Mouse (Mus musculus) heart, embryonic 14.5 days (tissue): ENCODE data around the gene Nsmce3. TPM values are rescaled to one million over a fixed set of nuclear protein-coding genes. Genes with fewer than 3 reads are reported as not detected.

ENCODE experiments used
- ATAC-seq: fragments of 200-750 bp; cut with Nextera tagmentation; 2 replicates; pipeline ENCODE4 v1.8.0; 2017; ENCODE audit warnings: low read depth, moderate TSS enrichment; ENCODE audit not compliant: insufficient number of reproducible peaks, insufficient read depth, low FRiP score
- H3K27ac ChIP-seq, 2 experiments: fragments of 200-500 bp in 1 of 2; fragments of 300-500 bp in 1 of 2; sonication (generic) in 1 of 2; replicated peaks in 1 of 2; 2 replicates each; pipeline ENCODE4 v1.5.1; 2012 to 2014; ENCODE audit warnings: low read depth in 2 of 2, low read length in 2 of 2, control low read depth in 1 of 2, mild to moderate bottlenecking in 1 of 2, mixed read lengths in 1 of 2; ENCODE audit not compliant: control insufficient read depth in 1 of 2, insufficient read depth in 1 of 2
- H3K27me3 ChIP-seq: fragments of 300-500 bp; sonication (generic); 2 replicates; pipeline ENCODE4 v1.6.1; 2014; ENCODE audit warnings: mild to moderate bottlenecking, low read length, control low read depth; ENCODE audit not compliant: control insufficient read depth, insufficient read depth
- H3K36me3 ChIP-seq: fragments of 300-500 bp; sonication (generic); 2 replicates; pipeline ENCODE4 v1.6.1; 2014; ENCODE audit warnings: mild to moderate bottlenecking, control low read depth, low read length, mixed read lengths; ENCODE audit not compliant: control insufficient read depth, insufficient read depth
- H3K4me1 ChIP-seq, 2 experiments: fragments of 200-500 bp in 1 of 2; fragments of 300-500 bp in 1 of 2; sonication (generic) in 1 of 2; 2 replicates each; pipeline ENCODE4 v1.6.1; 2012 to 2014; ENCODE audit warnings: low read length in 2 of 2, control low read depth in 1 of 2, mixed read lengths in 1 of 2; ENCODE audit not compliant: control insufficient read depth in 2 of 2, insufficient read depth in 2 of 2
- H3K4me2 ChIP-seq: fragments of 300-500 bp; sonication (generic); 2 replicates; pipeline ENCODE4 v1.6.1; 2014; ENCODE audit warnings: mild to moderate bottlenecking, low read length
- H3K4me3 ChIP-seq, 2 experiments: fragments of 200-500 bp in 1 of 2; fragments of 300-500 bp in 1 of 2; sonication (generic) in 1 of 2; 2 replicates each; pipeline ENCODE4 v1.5.1; 2012 to 2014; ENCODE audit warnings: low read length in 2 of 2, mild to moderate bottlenecking in 2 of 2, control low read depth in 1 of 2, low read depth in 1 of 2, moderate library complexity in 1 of 2; ENCODE audit not compliant: control insufficient read depth in 1 of 2, insufficient read depth in 1 of 2
- H3K9ac ChIP-seq: fragments of 300-500 bp; sonication (generic); 2 replicates; pipeline ENCODE4 v1.6.1; 2014; ENCODE audit warnings: mild to moderate bottlenecking, low read length
- H3K9me3 ChIP-seq: fragments of 300-500 bp; sonication (generic); 2 replicates; pipeline ENCODE4 v1.6.1; 2016; ENCODE audit warnings: low read length, control low read depth; ENCODE audit not compliant: control insufficient read depth
- WGBS: fragments of 180-500 bp; shearing (Covaris S2); extraction: QIAGEN DNeasy Blood & Tissue Kit; methylation state at CpG from one replicate; pipeline ENCODE4 v1.1.7; 2014; 5-methylcytosine and 5-hydroxymethylcytosine counted together
- polyA plus RNA-seq: library from polyadenylated mRNA; unstranded; fragments of >200 nt; fragmentation: Nextera tagmentation; extraction: Ambion mirVana; gene quantifications from 2 replicates; pipeline ENCODE4 v1.2.1, GENCODE M21; 2014

Gene Nsmce3
- polyA plus RNA-seq, 1 experiment from 2014 or later = 9.6 TPM

DNA sequence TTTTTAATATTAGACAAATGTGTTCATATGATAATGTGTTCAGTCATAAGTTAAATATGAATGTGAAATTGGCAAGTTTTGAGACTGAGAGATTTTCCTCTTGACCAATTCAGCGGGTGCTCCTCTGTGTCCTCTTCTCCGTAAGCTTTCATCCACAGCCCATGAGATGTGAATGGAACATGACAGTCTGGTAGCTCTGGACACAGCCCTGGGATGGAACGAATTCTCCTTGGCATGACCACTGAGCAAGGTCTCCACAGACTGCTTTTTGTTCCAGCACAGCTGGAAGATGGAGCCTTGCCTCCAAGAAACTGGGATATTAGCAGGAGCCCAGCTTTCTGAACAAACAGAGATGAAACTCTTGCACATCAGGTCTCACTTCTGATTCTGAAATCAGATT lies 9.8 kb downstream of the Nsmce3 start:
- H3K36me3 ChIP-seq = no peaks in the 10 kb centered on the region
- H3K9ac ChIP-seq = no peak overlapping the region
- no peak for ATAC-seq
- H3K4me3 ChIP-seq = no peak overlapping the region
- no peaks in the 10 kb centered on the region for H3K4me1 ChIP-seq
- H3K9me3 ChIP-seq = no peaks in the 10 kb centered on the region
- H3K27me3 ChIP-seq = no peaks in the 10 kb centered on the region
- H3K27ac ChIP-seq = no peak overlapping the region
- no peak overlapping the region for H3K4me2 ChIP-seq
- 78% methylated on average over 3 of the region's 3 CpGs for WGBS

DNA sequence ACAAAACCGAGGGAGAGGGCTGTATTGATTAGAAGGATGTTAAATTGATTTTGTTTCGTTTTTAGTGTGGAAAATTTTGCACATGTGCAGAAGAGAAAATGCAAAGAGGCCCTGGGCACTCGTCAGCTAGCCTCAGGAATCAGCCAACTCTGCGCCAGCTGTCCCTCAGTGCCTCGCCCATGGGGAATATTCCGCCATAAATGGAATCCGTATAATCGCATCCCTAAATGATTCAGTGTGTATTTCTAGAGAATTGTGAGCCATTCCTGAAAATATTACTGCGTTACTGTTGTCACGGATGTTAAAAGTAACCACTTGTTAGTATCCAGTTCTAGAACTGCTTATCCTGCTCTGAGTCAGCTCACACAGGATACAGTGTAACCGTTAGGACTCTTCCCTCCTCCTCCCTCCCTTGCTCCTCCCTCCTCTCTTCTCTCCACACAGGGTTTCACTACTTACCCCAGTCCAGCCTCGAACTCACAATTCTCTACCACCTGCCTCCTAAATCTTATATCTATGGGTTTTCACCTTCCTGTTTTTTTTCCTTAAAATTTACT lies 16.2 kb downstream of the Nsmce3 start:
- no peaks in the 10 kb centered on the region for H3K27me3 ChIP-seq
- no peak overlapping the region for H3K9ac ChIP-seq
- H3K9me3 ChIP-seq = no peaks in the 10 kb centered on the region
- no peak overlapping the region for H3K27ac ChIP-seq
- no peak for ATAC-seq
- H3K4me1 ChIP-seq = no peaks in the 10 kb centered on the region
- no peak overlapping the region for H3K4me3 ChIP-seq
- no peaks in the 10 kb centered on the region for H3K36me3 ChIP-seq
- 69% methylated on average over 12 of the region's 12 CpGs for WGBS
- H3K4me2 ChIP-seq = no peak overlapping the region

DNA sequence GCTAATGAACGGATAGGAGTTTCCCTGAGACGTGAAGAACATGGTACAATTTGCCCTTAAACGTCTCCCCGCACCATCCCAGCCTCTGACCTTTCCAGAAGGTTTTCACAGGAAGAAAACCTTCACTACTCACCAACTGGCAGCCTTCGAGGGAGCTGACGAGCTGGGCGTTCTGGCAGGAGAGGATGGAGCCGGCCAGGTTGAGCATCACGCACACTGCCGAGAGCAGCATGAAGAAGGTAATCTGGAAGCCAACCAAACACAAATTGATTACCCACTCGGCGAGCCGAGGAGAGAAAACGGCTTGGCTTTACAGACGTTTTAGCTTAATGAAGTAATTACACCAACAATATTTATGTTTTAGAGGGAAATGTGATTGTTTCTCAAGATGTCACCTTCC lies 16.8 kb downstream of the Nsmce3 start:
- Histone ChIP-seq H3K36me3 (no peaks in the 10 kb centered on the region), H3K9ac (no peak overlapping the region), H3K9me3 (no peaks in the 10 kb centered on the region), H3K27ac (no peak overlapping the region), H3K4me1 (no peaks in the 10 kb centered on the region), H3K4me2 (no peak overlapping the region), H3K27me3 (no peaks in the 10 kb centered on the region), H3K4me3 (no peak overlapping the region)
- 76% methylated on average over 15 of the region's 15 CpGs for WGBS
- ATAC-seq = no peak

DNA sequence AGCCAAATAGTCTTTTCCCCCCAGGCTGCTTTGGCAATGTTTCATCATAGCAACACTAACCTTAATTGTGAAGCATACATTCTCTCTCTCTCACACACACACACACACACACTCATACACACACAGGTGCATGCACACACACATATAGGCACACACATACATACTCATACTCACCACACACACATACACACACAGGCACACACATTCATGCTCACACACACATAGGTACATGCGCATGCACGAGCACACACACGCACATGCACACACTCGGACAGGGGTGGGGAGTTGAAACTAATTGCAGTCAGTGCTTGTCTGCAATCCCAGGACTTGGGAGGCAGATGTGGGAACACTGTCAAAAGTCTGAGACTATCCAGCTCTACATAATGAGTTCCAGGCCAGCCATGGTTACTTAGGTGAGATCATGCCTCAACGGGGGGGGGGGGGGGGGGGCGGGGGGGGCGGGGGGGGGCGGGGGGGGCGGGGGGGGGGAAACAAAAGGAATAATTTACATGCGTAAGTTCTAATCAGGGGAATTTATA lies 17.3 kb downstream of the Nsmce3 start:
- Histone ChIP-seq H3K4me2 (no peak overlapping the region), H3K9me3 (no peaks in the 10 kb centered on the region), H3K4me3 (no peak overlapping the region), H3K4me1 (no peaks in the 10 kb centered on the region), H3K27me3 (no peaks in the 10 kb centered on the region), H3K27ac (no peak overlapping the region), H3K9ac (no peak overlapping the region), H3K36me3 (no peaks in the 10 kb centered on the region)
- 86% methylated on average over 5 of the region's 10 CpGs for WGBS
- ATAC-seq = no peak

DNA sequence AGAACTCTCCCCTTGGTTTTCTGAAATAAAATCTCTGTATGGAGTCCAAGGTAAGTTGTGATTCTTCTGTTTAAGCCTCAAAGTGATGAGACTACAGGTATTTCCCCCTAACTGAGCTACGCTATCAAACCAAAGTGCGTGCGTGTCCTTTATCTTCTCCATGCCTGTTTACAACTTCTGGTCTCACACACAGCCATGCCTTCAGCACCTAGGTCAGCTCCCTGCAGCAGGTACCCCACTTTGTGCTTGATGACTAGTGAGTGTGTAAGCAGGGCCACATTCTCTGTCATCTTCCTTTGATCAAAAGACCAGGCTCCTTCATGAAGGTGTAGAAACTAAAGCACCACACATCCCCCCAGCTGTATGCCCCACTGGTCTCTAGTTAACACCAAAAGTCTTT lies 22.0 kb downstream of the Nsmce3 start:
- no peak for ATAC-seq
- 21% methylated on average over 3 of the region's 3 CpGs for WGBS
- Histone ChIP-seq H3K36me3 (no peaks in the 10 kb centered on the region), H3K9ac (no peak overlapping the region), H3K4me3 (no peak overlapping the region), H3K4me1 (0 out of 4 replicates have a peak, but pooled peaks cover 0 to 3% of the 10 kb centered on the region in 2 experiments), H3K27me3 (no peaks in the 10 kb centered on the region), H3K4me2 (no peak overlapping the region), H3K9me3 (no peaks in the 10 kb centered on the region), H3K27ac (no peak overlapping the region)

DNA sequence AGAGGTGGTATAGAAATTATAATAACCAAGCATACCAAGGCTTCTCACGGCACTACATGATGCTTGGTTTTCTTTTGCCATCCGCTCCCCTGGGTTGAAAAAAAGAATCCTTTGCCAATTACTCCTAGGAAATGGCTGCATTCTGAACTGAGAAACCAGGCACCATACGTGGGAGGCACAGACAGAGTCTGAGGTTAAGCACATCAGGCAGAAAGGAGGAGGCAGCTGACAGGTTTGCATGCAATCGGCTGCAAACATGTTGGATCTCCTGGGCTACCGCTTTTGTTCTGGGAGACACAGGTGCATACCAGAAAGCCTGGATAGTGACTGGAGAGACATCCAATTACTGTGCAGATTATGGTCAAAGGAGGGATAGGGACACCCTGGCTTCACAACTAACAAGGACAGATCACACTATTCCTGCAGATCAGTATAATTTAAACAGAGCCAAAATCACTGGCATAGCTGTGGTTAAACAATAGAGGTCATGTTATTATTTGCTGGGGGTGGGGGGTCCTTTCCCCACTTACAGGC lies 25.4 kb downstream of the Nsmce3 start:
- no peak overlapping the region for H3K27ac ChIP-seq
- WGBS = 81% methylated on average over 5 of the region's 5 CpGs
- no peak overlapping the region for H3K9ac ChIP-seq
- no peaks in the 10 kb centered on the region for H3K36me3 ChIP-seq
- 0 out of 4 replicates have a peak, but pooled peaks cover 0 to 3% of the 10 kb centered on the region in 2 experiments for H3K4me1 ChIP-seq
- no peak for ATAC-seq
- H3K4me3 ChIP-seq = no peak overlapping the region
- H3K9me3 ChIP-seq = no peaks in the 10 kb centered on the region
- H3K4me2 ChIP-seq = no peak overlapping the region
- H3K27me3 ChIP-seq = no peaks in the 10 kb centered on the region

DNA sequence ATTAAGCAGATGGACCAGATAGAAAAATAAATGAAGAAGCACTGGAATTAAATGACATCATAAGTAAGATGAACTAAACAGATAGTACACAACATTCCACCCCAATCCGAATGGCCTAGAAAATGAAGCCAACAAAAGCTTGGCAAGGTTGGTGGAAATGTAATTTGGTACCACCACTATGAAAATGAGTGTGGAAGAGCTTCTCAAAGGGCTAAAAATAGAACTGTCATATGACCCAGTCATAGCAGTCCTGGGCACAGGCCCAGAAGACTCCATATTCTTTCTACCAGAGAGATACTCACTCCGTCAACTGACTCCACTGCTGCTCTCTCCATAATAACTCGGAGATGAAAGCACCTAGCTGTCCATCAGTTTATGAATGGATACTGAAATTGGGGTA lies 26.7 kb downstream of the Nsmce3 start:
- Histone ChIP-seq H3K4me2 (no peak overlapping the region), H3K9ac (no peak overlapping the region), H3K27me3 (no peaks in the 10 kb centered on the region), H3K9me3 (no peaks in the 10 kb centered on the region), H3K4me3 (no peak overlapping the region), H3K36me3 (no peaks in the 10 kb centered on the region), H3K4me1 (peaks cover 2 to 3% of the 10 kb centered on the region in 2 experiments; a peak in 1 of 4 replicates), H3K27ac (no peak overlapping the region)
- no peak for ATAC-seq
- WGBS = 45% methylated on average over 3 of the region's 3 CpGs
